24 mouse cellular contexts compared by ENCODE assay signal in genomic region chr15:80567731-80568130, GRCm38 (mm10). TPM values are rescaled to one million over a fixed set of nuclear protein-coding genes. Genes with fewer than 3 reads are reported as not detected.
"Had no signal": no experiment of that assay in that cellular context is flagged by ENCODE, and none has a peak within 500 bp of the region (broad histone marks: within the 10 kb centered on the region; RNA-seq: fewer than 3 reads in every experiment).

No protein-coding gene starts in this region.

- ATAC-seq: intestine, postnatal 0 days; liver, embryonic 12.5 days; lung, postnatal 0 days; midbrain, embryonic 16.5 days had no signal

- H3K36me3 ChIP-seq: limb, embryonic 12.5 days; liver, embryonic 12.5 days; liver, embryonic 15.5 days; midbrain, embryonic 12.5 days; stomach, embryonic 15.5 days had no signal

- H3K9ac ChIP-seq: limb, embryonic 12.5 days; liver, embryonic 12.5 days; liver, embryonic 15.5 days; midbrain, embryonic 12.5 days; stomach, embryonic 15.5 days had no signal

- H3K27me3 ChIP-seq: limb, embryonic 12.5 days; stomach, embryonic 15.5 days had no signal

- H3K4me1 ChIP-seq: limb, embryonic 12.5 days; liver, embryonic 15.5 days; midbrain, embryonic 12.5 days; stomach, embryonic 15.5 days had no signal

- H3K4me2 ChIP-seq: limb, embryonic 12.5 days; liver, embryonic 12.5 days; liver, embryonic 15.5 days; midbrain, embryonic 12.5 days; stomach, embryonic 15.5 days had no signal

- H3K9me3 ChIP-seq: limb, embryonic 12.5 days; liver, embryonic 12.5 days; liver, embryonic 15.5 days; midbrain, embryonic 12.5 days; stomach, embryonic 15.5 days had no signal

- H3K4me3 ChIP-seq: limb, embryonic 12.5 days; liver, embryonic 12.5 days; liver, embryonic 15.5 days; midbrain, embryonic 12.5 days; myocyte; stomach, embryonic 15.5 days had no signal

- DNase-seq: kidney, adult 2 months; kidney, postnatal 14 days; kidney, postnatal 4 days; liver; lung, adult 18-20 months had no signal

- H3K27ac ChIP-seq: limb, embryonic 12.5 days; liver, embryonic 12.5 days; liver, embryonic 15.5 days; macrophage; midbrain, embryonic 12.5 days; stomach, embryonic 15.5 days had no signal

RNA-seq across cellular contexts. Expression of gene Enthd1, which starts 2.8 kb away (rescaled TPM):
- total RNA-seq: layer of hippocampus, adult 18-20 months; layer of hippocampus, postnatal 14 days; left cerebral cortex, adult 8-10 months; left cerebral cortex, postnatal 25 days; monocyte, adult 5-6 weeks had no signal
- polyA plus RNA-seq: intestine, postnatal 0 days; kidney, adult 2 months; kidney, embryonic 14.5 days; limb, embryonic 12.5 days; liver, embryonic 12.5 days; liver, embryonic 15.5 days; lung, postnatal 0 days; macrophage; midbrain, embryonic 12.5 days; midbrain, embryonic 16.5 days; myocyte; neural tube, embryonic 11.5 days; neural tube, embryonic 14.5 days; small intestine, adult 2 months; stomach, embryonic 15.5 days had no signal

RNA-seq across cellular contexts. Expression of gene Grap2, which starts 4.7 kb away (rescaled TPM):
- polyA plus RNA-seq: myocyte had no signal
